Mouse (Mus musculus) stomach, postnatal 0 days (tissue): ENCODE results near the gene Peak1.

Experiments used
- CTCF ChIP-seq: IDR thresholded peaks from 2 replicates; pipeline ENCODE4 v1.5.1; 2016; ENCODE audit warnings: antibody characterized with exemption, low read depth, mild to moderate bottlenecking, moderate library complexity
- EP300 ChIP-seq: optimal IDR thresholded peaks from 2 replicates; pipeline ENCODE3; 2016; ENCODE audit warnings: antibody characterized with exemption

- TF ChIP-seq CTCF (no peak), EP300 (no peak)
Measured at GRCm38 (mm10) chr9:56195193-56195592, 222.7 kb downstream of the Peak1 start.
